Mouse (Mus musculus) midbrain, embryonic 16.5 days (tissue): ENCODE data around the gene Krtap16-1. TPM values are rescaled to one million over a fixed set of nuclear protein-coding genes. Genes with fewer than 3 reads are reported as not detected.
A peak's percentile ranks its signal among the peaks of the same experiment; 100 is the strongest.

Experiments
- ATAC-seq: fragments of 200-750 bp; cut with Nextera tagmentation; 2 replicates; pipeline ENCODE4 v1.8.0; 2017; ENCODE audit warnings: moderate TSS enrichment
- H3K27ac ChIP-seq: fragments of 300-500 bp; sonication (generic); 2 replicates; pipeline ENCODE4 v1.5.1; 2014; ENCODE audit warnings: mild to moderate bottlenecking, low read length, mixed read lengths
- H3K27me3 ChIP-seq: fragments of 300-500 bp; sonication (generic); 2 replicates; pipeline ENCODE4 v1.6.1; 2014; ENCODE audit warnings: low read depth, low read length, mixed read lengths; ENCODE audit not compliant: control insufficient read depth, insufficient read depth
- H3K36me3 ChIP-seq: fragments of 300-500 bp; sonication (generic); 2 replicates; pipeline ENCODE4 v1.6.1; 2014; ENCODE audit warnings: mild to moderate bottlenecking, low read length, moderate library complexity, mixed read lengths; ENCODE audit not compliant: control insufficient read depth, insufficient read depth
- H3K4me1 ChIP-seq: fragments of 300-500 bp; sonication (generic); 2 replicates; pipeline ENCODE4 v1.6.1; 2014; ENCODE audit warnings: mild to moderate bottlenecking, low read length, mixed read lengths; ENCODE audit not compliant: control insufficient read depth, insufficient read depth
- H3K4me2 ChIP-seq: fragments of 300-500 bp; sonication (generic); 2 replicates; pipeline ENCODE4 v1.6.1; 2014; ENCODE audit warnings: mild to moderate bottlenecking, low read length, mixed read lengths
- H3K4me3 ChIP-seq: fragments of 300-500 bp; sonication (generic); 2 replicates; pipeline ENCODE4 v1.5.1; 2014; ENCODE audit warnings: low read depth, mild to moderate bottlenecking, low read length, moderate library complexity, mixed read lengths
- H3K9ac ChIP-seq: fragments of 300-500 bp; sonication (generic); 2 replicates; pipeline ENCODE4 v1.6.1; 2014; ENCODE audit warnings: low read depth, low read length, mixed read lengths
- H3K9me3 ChIP-seq: fragments of 300-500 bp; sonication (generic); replicated peaks from 2 replicates; pipeline ENCODE4 v1.6.1; 2014; ENCODE audit warnings: mild to moderate bottlenecking, low read length, mixed read lengths; ENCODE audit not compliant: control insufficient read depth, poor library complexity, severe bottlenecking
- WGBS: fragments of 180-500 bp; shearing (Covaris S2); extraction: QIAGEN DNeasy Blood & Tissue Kit; methylation state at CpG from one replicate; pipeline ENCODE4 v1.1.7; 2014; 5-methylcytosine and 5-hydroxymethylcytosine counted together
- polyA plus RNA-seq: library from polyadenylated mRNA; unstranded; fragments of >200 nt; fragmentation: Nextera tagmentation; extraction: Ambion mirVana; gene quantifications from 2 replicates; pipeline ENCODE4 v1.2.1, GENCODE M21; 2015

Gene Krtap16-1
- polyA plus RNA-seq, 1 experiment from 2014 or later = not detected

- Histone ChIP-seq H3K9ac (no peak overlapping the region), H3K27me3 (no peaks in the 10 kb centered on the region), H3K27ac (peak overlapping the region; percentile 33), H3K36me3 (no peaks in the 10 kb centered on the region), H3K4me1 (no peaks in the 10 kb centered on the region), H3K4me3 (no peak overlapping the region), H3K9me3 (no peaks in the 10 kb centered on the region), H3K4me2 (no peak overlapping the region)
- WGBS = 84% methylated on average over 20 of the region's 20 CpGs
- peak; percentile 80 for ATAC-seq
Observed at GRCm38 (mm10) chr11:99985291-99986092, 905 bp downstream of the Krtap16-1 start.

- Histone ChIP-seq H3K9me3 (no peaks in the 10 kb centered on the region), H3K4me2 (no peak overlapping the region), H3K36me3 (no peaks in the 10 kb centered on the region), H3K27me3 (no peaks in the 10 kb centered on the region), H3K9ac (no peak overlapping the region), H3K4me1 (no peaks in the 10 kb centered on the region), H3K27ac (no peak overlapping the region), H3K4me3 (no peak overlapping the region)
- no peak for ATAC-seq
- 86% methylated on average over 1 of the region's 1 CpGs for WGBS
Observed at GRCm38 (mm10) chr11:99983442-99983841, 3.0 kb downstream of the Krtap16-1 start.

GRCm38 (mm10) chr11:99982731-99983130 is 3.7 kb downstream of the Krtap16-1 start:
- Histone ChIP-seq H3K4me2 (no peak overlapping the region), H3K4me3 (no peak overlapping the region), H3K4me1 (no peaks in the 10 kb centered on the region), H3K27ac (no peak overlapping the region), H3K9me3 (no peaks in the 10 kb centered on the region), H3K27me3 (no peaks in the 10 kb centered on the region), H3K9ac (no peak overlapping the region), H3K36me3 (no peaks in the 10 kb centered on the region)
- no peak for ATAC-seq
- WGBS = 89% methylated on average over 9 of the region's 9 CpGs

GRCm38 (mm10) chr11:99978953-99979352 is 7.4 kb downstream of the Krtap16-1 start, which contains the start of gene Krtap29-1:
Gene Krtap29-1, minus strand, starts transcription at chr11:99979053.
- no peak within 1 kb of the TSS for H3K27ac ChIP-seq
- H3K27me3 ChIP-seq = no peaks in the 10 kb centered on the region
- no peaks in the 10 kb centered on the region for H3K36me3 ChIP-seq
- H3K9me3 ChIP-seq = no peaks in the 10 kb centered on the region
- ATAC-seq = no peak
- no peak within 1 kb of the TSS for H3K9ac ChIP-seq
- H3K4me1 ChIP-seq = no peaks in the 10 kb centered on the region
- WGBS = 72% methylated on average over 5 of the region's 5 CpGs
- H3K4me2 ChIP-seq = no peak within 1 kb of the TSS
- no peak within 1 kb of the TSS for H3K4me3 ChIP-seq

- no peak overlapping the region for H3K9ac ChIP-seq
- no peaks in the 10 kb centered on the region for H3K4me1 ChIP-seq
- no peaks in the 10 kb centered on the region for H3K9me3 ChIP-seq
- no peak overlapping the region for H3K4me2 ChIP-seq
- H3K27me3 ChIP-seq = no peaks in the 10 kb centered on the region
- no peak overlapping the region for H3K27ac ChIP-seq
- WGBS = 88% methylated on average over 2 of the region's 2 CpGs
- H3K36me3 ChIP-seq = no peaks in the 10 kb centered on the region
- H3K4me3 ChIP-seq = no peak overlapping the region
- ATAC-seq = no peak
Observed at GRCm38 (mm10) chr11:99965961-99966360, 20.4 kb downstream of the Krtap16-1 start.

- ATAC-seq = no peak
- H3K36me3 ChIP-seq = no peaks in the 10 kb centered on the region
- WGBS = 53% methylated on average over 6 of the region's 6 CpGs
- H3K27ac ChIP-seq = no peak overlapping the region
- no peaks in the 10 kb centered on the region for H3K27me3 ChIP-seq
- H3K9me3 ChIP-seq = no peaks in the 10 kb centered on the region
- no peak overlapping the region for H3K9ac ChIP-seq
- no peaks in the 10 kb centered on the region for H3K4me1 ChIP-seq
- no peak overlapping the region for H3K4me3 ChIP-seq
- H3K4me2 ChIP-seq = no peak overlapping the region
Observed at GRCm38 (mm10) chr11:99964213-99964612, 22.2 kb downstream of the Krtap16-1 start.

- no peaks in the 10 kb centered on the region; the same call in 1 of the 2 replicates for H3K9me3 ChIP-seq
- no peak within 1 kb of the TSS for H3K4me3 ChIP-seq
- no peak within 1 kb of the TSS for H3K4me2 ChIP-seq
- H3K27me3 ChIP-seq = no peaks in the 10 kb centered on the region
- no peak within 1 kb of the TSS for H3K9ac ChIP-seq
- H3K27ac ChIP-seq = no peak within 1 kb of the TSS
- H3K4me1 ChIP-seq = no peaks in the 10 kb centered on the region
- no peaks in the 10 kb centered on the region for H3K36me3 ChIP-seq
- 89% methylated on average over 2 of the region's 2 CpGs for WGBS
- no peak for ATAC-seq
Observed at GRCm38 (mm10) chr11:99948175-99948574, 38.2 kb downstream of the Krtap16-1 start, which contains the start of gene Krtap9-5. Gene Krtap9-5, plus strand, starts transcription at chr11:99948475.

- Histone ChIP-seq H3K4me1 (no peaks in the 10 kb centered on the region), H3K9me3 (no peaks in the 10 kb centered on the region), H3K9ac (no peak overlapping the region), H3K27ac (no peak overlapping the region), H3K4me3 (no peak overlapping the region), H3K36me3 (no peaks in the 10 kb centered on the region), H3K4me2 (no peak overlapping the region), H3K27me3 (no peaks in the 10 kb centered on the region)
- WGBS = 89% methylated on average over 9 of the region's 9 CpGs
- ATAC-seq = no peak
Observed at GRCm38 (mm10) chr11:99937751-99938264, 48.6 kb downstream of the Krtap16-1 start.

GRCm38 (mm10) chr11:99935991-99936390 is 50.4 kb downstream of the Krtap16-1 start, which contains the start of gene Krtap31-2:
Gene Krtap31-2, plus strand, starts transcription at chr11:99936291.
- Histone ChIP-seq H3K4me3 (no peak within 1 kb of the TSS), H3K36me3 (no peaks in the 10 kb centered on the region), H3K9me3 (no peaks in the 10 kb centered on the region; the same call in 1 of the 2 replicates), H3K27me3 (no peaks in the 10 kb centered on the region), H3K4me1 (no peaks in the 10 kb centered on the region), H3K9ac (no peak within 1 kb of the TSS), H3K27ac (no peak within 1 kb of the TSS), H3K4me2 (no peak within 1 kb of the TSS)
- ATAC-seq = no peak
- WGBS = 90% methylated on average over 1 of the region's 1 CpGs
